Mouse (Mus musculus): ENCODE results near the gene Glis1. TPM values are rescaled to one million over a fixed set of nuclear protein-coding genes. Genes with fewer than 3 reads are reported as not detected.

The Glis1 gene
- total RNA-seq, 1 experiment = 0.98 TPM

GRCm38 (mm10) chr4:107552696-107553095 is 118.3 kb downstream of the Glis1 start:
- no peaks in the 10 kb centered on the region for H3K36me3 ChIP-seq (ENCODE audit: control insufficient read depth, insufficient read depth, low read length, poor library complexity, severe bottlenecking)
- in situ Hi-C loops (cut with MboI; ENCODE audit: low sequenced_read_pairs in 2 of 2, unreplicated experiment in 2 of 2) = no loop called here
- no peak for TF ChIP-seq CHD2 (IDR thresholded peaks at IDR 0.05; ENCODE audit: low read depth, low read length)
- no peak for TF ChIP-seq MAFK (IDR thresholded peaks at IDR 0.05; ENCODE audit: insufficient read depth, low read depth, low read length)
- no peak for TF ChIP-seq HCFC1 (IDR thresholded peaks at IDR 0.05; ENCODE audit: borderline replicate concordance, insufficient read depth, low read length)
- TF ChIP-seq ZC3H11A (IDR thresholded peaks at IDR 0.05; ENCODE audit: borderline replicate concordance, low read depth, low read length) = no peak
- no peak for TF ChIP-seq ZNF384 (IDR thresholded peaks at IDR 0.05; ENCODE audit: low read depth, low read length)
- no peak overlapping the region for H3K27ac ChIP-seq (ENCODE audit: insufficient read depth, low read depth, low read length, poor library complexity, severe bottlenecking)
- H3K4me1 ChIP-seq (ENCODE audit: control insufficient read depth in 2 of 2, insufficient read depth in 2 of 2, low read length in 2 of 2, poor library complexity in 1 of 2) = no peaks in the 10 kb centered on the region
- DNase-seq (ENCODE audit: low read depth, low spot score) = no peak
- H3K9me3 ChIP-seq (ENCODE audit: control insufficient read depth, insufficient read depth, low read depth, low read length) = no peaks in the 10 kb centered on the region
- no peak overlapping the region for H3K9ac ChIP-seq (ENCODE audit: insufficient read depth, low read depth, low read length, poor library complexity, severe bottlenecking)
- H3K4me3 ChIP-seq (ENCODE audit: insufficient read depth in 1 of 2, low read depth in 1 of 2, low read length in 2 of 2, poor library complexity in 1 of 2, severe bottlenecking in 1 of 2) = no peak overlapping the region

GRCm38 (mm10) chr4:107553774-107554173 is 119.4 kb downstream of the Glis1 start:
- Histone ChIP-seq H3K9ac (ENCODE audit: insufficient read depth, low read depth, low read length, poor library complexity, severe bottlenecking) (no peak overlapping the region), H3K36me3 (ENCODE audit: control insufficient read depth, insufficient read depth, low read length, poor library complexity, severe bottlenecking) (no peaks in the 10 kb centered on the region), H3K27ac (ENCODE audit: insufficient read depth, low read depth, low read length, poor library complexity, severe bottlenecking) (no peak overlapping the region), H3K9me3 (ENCODE audit: control insufficient read depth, insufficient read depth, low read depth, low read length) (no peaks in the 10 kb centered on the region), H3K4me1 (ENCODE audit: control insufficient read depth in 2 of 2, insufficient read depth in 2 of 2, low read length in 2 of 2, poor library complexity in 1 of 2) (no peaks in the 10 kb centered on the region), H3K4me3 (ENCODE audit: insufficient read depth in 1 of 2, low read depth in 1 of 2, low read length in 2 of 2, poor library complexity in 1 of 2, severe bottlenecking in 1 of 2) (no peak overlapping the region)
- in situ Hi-C loops (cut with MboI; ENCODE audit: low sequenced_read_pairs in 2 of 2, unreplicated experiment in 2 of 2) = no loop called here
- no peak for TF ChIP-seq CHD2 (IDR thresholded peaks at IDR 0.05; ENCODE audit: low read depth, low read length)
- DNase-seq (ENCODE audit: low read depth, low spot score) = no peak

- in situ Hi-C loops (cut with MboI; ENCODE audit: low sequenced_read_pairs in 2 of 2, unreplicated experiment in 2 of 2) = no loop called here
- DNase-seq (ENCODE audit: low read depth, low spot score) = no peak
- H3K36me3 ChIP-seq (ENCODE audit: control insufficient read depth, insufficient read depth, low read length, poor library complexity, severe bottlenecking) = no peaks in the 10 kb centered on the region
- no peak overlapping the region for H3K27ac ChIP-seq (ENCODE audit: insufficient read depth, low read depth, low read length, poor library complexity, severe bottlenecking)
- no peak overlapping the region for H3K9ac ChIP-seq (ENCODE audit: insufficient read depth, low read depth, low read length, poor library complexity, severe bottlenecking)
- no peak overlapping the region for H3K4me3 ChIP-seq (ENCODE audit: insufficient read depth in 1 of 2, low read depth in 1 of 2, low read length in 2 of 2, poor library complexity in 1 of 2, severe bottlenecking in 1 of 2)
- no peaks in the 10 kb centered on the region for H3K4me1 ChIP-seq (ENCODE audit: control insufficient read depth in 2 of 2, insufficient read depth in 2 of 2, low read length in 2 of 2, poor library complexity in 1 of 2)
- H3K9me3 ChIP-seq (ENCODE audit: control insufficient read depth, insufficient read depth, low read depth, low read length) = no peaks in the 10 kb centered on the region
- TF ChIP-seq ZC3H11A (IDR thresholded peaks at IDR 0.05; ENCODE audit: borderline replicate concordance, low read depth, low read length) (no peak), ZNF384 (IDR thresholded peaks at IDR 0.05; ENCODE audit: low read depth, low read length) (no peak), CHD2 (IDR thresholded peaks at IDR 0.05; ENCODE audit: low read depth, low read length) (no peak), MAFK (IDR thresholded peaks at IDR 0.05; ENCODE audit: insufficient read depth, low read depth, low read length) (no peak), HCFC1 (IDR thresholded peaks at IDR 0.05; ENCODE audit: borderline replicate concordance, insufficient read depth, low read length) (no peak)
Observed at GRCm38 (mm10) chr4:107558801-107559200, 124.4 kb downstream of the Glis1 start.

GRCm38 (mm10) chr4:107561056-107561455 is 126.7 kb downstream of the Glis1 start:
- in situ Hi-C loops (cut with MboI; ENCODE audit: low sequenced_read_pairs in 2 of 2, unreplicated experiment in 2 of 2) = no loop called here
- Histone ChIP-seq H3K9ac (ENCODE audit: insufficient read depth, low read depth, low read length, poor library complexity, severe bottlenecking) (no peak overlapping the region), H3K4me1 (ENCODE audit: control insufficient read depth in 2 of 2, insufficient read depth in 2 of 2, low read length in 2 of 2, poor library complexity in 1 of 2) (no peaks in the 10 kb centered on the region), H3K36me3 (ENCODE audit: control insufficient read depth, insufficient read depth, low read length, poor library complexity, severe bottlenecking) (no peaks in the 10 kb centered on the region), H3K4me3 (ENCODE audit: insufficient read depth in 1 of 2, low read depth in 1 of 2, low read length in 2 of 2, poor library complexity in 1 of 2, severe bottlenecking in 1 of 2) (no peak overlapping the region), H3K27ac (ENCODE audit: insufficient read depth, low read depth, low read length, poor library complexity, severe bottlenecking) (no peak overlapping the region), H3K9me3 (ENCODE audit: control insufficient read depth, insufficient read depth, low read depth, low read length) (no peaks in the 10 kb centered on the region)
- DNase-seq (ENCODE audit: low read depth, low spot score) = no peak
- TF ChIP-seq CHD2 (IDR thresholded peaks at IDR 0.05; ENCODE audit: low read depth, low read length) = no peak

GRCm38 (mm10) chr4:107568159-107568558 is 133.8 kb downstream of the Glis1 start:
- in situ Hi-C loops (cut with MboI; ENCODE audit: low sequenced_read_pairs in 2 of 2, unreplicated experiment in 2 of 2) = no loop called here
- Histone ChIP-seq H3K36me3 (ENCODE audit: control insufficient read depth, insufficient read depth, low read length, poor library complexity, severe bottlenecking) (no peaks in the 10 kb centered on the region), H3K9me3 (ENCODE audit: control insufficient read depth, insufficient read depth, low read depth, low read length) (no peaks in the 10 kb centered on the region), H3K4me1 (ENCODE audit: control insufficient read depth in 2 of 2, insufficient read depth in 2 of 2, low read length in 2 of 2, poor library complexity in 1 of 2) (peaks cover 0 to 4% of the 10 kb centered on the region in 2 experiments; a peak in 1 of 4 replicates), H3K4me3 (ENCODE audit: insufficient read depth in 1 of 2, low read depth in 1 of 2, low read length in 2 of 2, poor library complexity in 1 of 2, severe bottlenecking in 1 of 2) (no peak overlapping the region), H3K9ac (ENCODE audit: insufficient read depth, low read depth, low read length, poor library complexity, severe bottlenecking) (no peak overlapping the region), H3K27ac (ENCODE audit: insufficient read depth, low read depth, low read length, poor library complexity, severe bottlenecking) (no peak overlapping the region)
- no peak for DNase-seq (ENCODE audit: low read depth, low spot score)
- TF ChIP-seq ZC3H11A (IDR thresholded peaks at IDR 0.05; ENCODE audit: borderline replicate concordance, low read depth, low read length) = no peak
- no peak for TF ChIP-seq CHD2 (IDR thresholded peaks at IDR 0.05; ENCODE audit: low read depth, low read length)
- no peak for TF ChIP-seq HCFC1 (IDR thresholded peaks at IDR 0.05; ENCODE audit: borderline replicate concordance, insufficient read depth, low read length)
- no peak for TF ChIP-seq MAFK (IDR thresholded peaks at IDR 0.05; ENCODE audit: insufficient read depth, low read depth, low read length)
- TF ChIP-seq ZNF384 (IDR thresholded peaks at IDR 0.05; ENCODE audit: low read depth, low read length) = no peak

Data from ES-E14 (cell line).